Mouse (Mus musculus) intestine, embryonic 16.5 days (tissue): ENCODE data around the gene P2ry10. TPM values are rescaled to one million over a fixed set of nuclear protein-coding genes. Genes with fewer than 3 reads are reported as not detected.

ENCODE experiments used
- ATAC-seq: fragments of 200-750 bp; cut with Nextera tagmentation; 2 replicates; pipeline ENCODE4 v1.8.0; 2017; ENCODE audit warnings: moderate TSS enrichment, moderate library complexity
- H3K27ac ChIP-seq: fragments of 300-500 bp; sonication (generic); 2 replicates; pipeline ENCODE4 v1.5.1; 2014; ENCODE audit warnings: mild to moderate bottlenecking, low read length
- H3K27me3 ChIP-seq: fragments of 300-500 bp; sonication (generic); replicated peaks from 2 replicates; pipeline ENCODE4 v1.6.1; 2014; ENCODE audit warnings: low read length, control low read depth, mixed read lengths; ENCODE audit not compliant: control insufficient read depth, insufficient read depth
- H3K36me3 ChIP-seq: fragments of 300-500 bp; sonication (generic); 2 replicates; pipeline ENCODE4 v1.6.1; 2014; ENCODE audit warnings: low read length, control low read depth; ENCODE audit not compliant: control insufficient read depth, insufficient read depth
- H3K4me1 ChIP-seq: fragments of 300-500 bp; sonication (generic); 2 replicates; pipeline ENCODE4 v1.6.1; 2014; ENCODE audit warnings: low read length, control low read depth, mixed read lengths; ENCODE audit not compliant: control insufficient read depth, insufficient read depth
- H3K4me2 ChIP-seq: fragments of 300-500 bp; sonication (generic); 2 replicates; pipeline ENCODE4 v1.6.1; 2014; ENCODE audit warnings: low read depth, low read length, control low read depth
- H3K4me3 ChIP-seq: fragments of 300-500 bp; sonication (generic); 2 replicates; pipeline ENCODE4 v1.5.1; 2014; ENCODE audit warnings: mild to moderate bottlenecking, low read length
- H3K9ac ChIP-seq: fragments of 300-500 bp; sonication (generic); 2 replicates; pipeline ENCODE4 v1.6.1; 2014; ENCODE audit warnings: low read depth, low read length
- H3K9me3 ChIP-seq: fragments of 300-500 bp; sonication (generic); 2 replicates; pipeline ENCODE4 v1.6.1; 2016; ENCODE audit warnings: low read length, control low read depth; ENCODE audit not compliant: control insufficient read depth
- WGBS: fragments of 180-500 bp; shearing (Covaris S2); extraction: QIAGEN DNeasy Blood & Tissue Kit; methylation state at CpG from one replicate; pipeline ENCODE4 v1.1.7; 2014; 5-methylcytosine and 5-hydroxymethylcytosine counted together
- polyA plus RNA-seq: library from polyadenylated mRNA; unstranded; fragments of >200 nt; fragmentation: Nextera tagmentation; extraction: Ambion mirVana; gene quantifications from 2 replicates; pipeline ENCODE4 v1.2.1, GENCODE M21; 2015

The P2ry10 gene
- polyA plus RNA-seq, 1 experiment from 2014 or later = 0.16 TPM

DNA sequence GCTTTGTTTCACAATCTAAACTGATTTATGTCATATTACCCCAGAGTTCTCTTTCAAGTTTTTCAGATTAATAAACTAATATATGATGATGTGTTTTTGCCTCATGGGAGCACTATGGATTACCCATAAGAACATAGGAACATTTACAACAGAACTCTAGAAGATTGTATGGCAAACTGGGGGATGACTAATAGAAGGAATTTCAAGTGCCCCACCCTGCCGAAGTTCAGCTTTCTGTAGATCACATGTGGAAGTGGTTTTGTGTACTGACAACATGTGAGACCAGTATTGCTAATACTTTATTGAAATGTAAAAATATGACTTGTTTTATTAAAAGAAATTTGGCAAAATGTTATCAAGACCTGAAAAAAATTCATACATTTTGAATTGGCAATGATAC, 28.7 kb downstream of the P2ry10 start:
- Histone ChIP-seq H3K9me3 (no peaks in the 10 kb centered on the region), H3K4me3 (no peak overlapping the region), H3K4me1 (no peaks in the 10 kb centered on the region), H3K36me3 (no peaks in the 10 kb centered on the region), H3K9ac (no peak overlapping the region), H3K27ac (no peak overlapping the region), H3K4me2 (no peak overlapping the region), H3K27me3 (no peaks in the 10 kb centered on the region)
- WGBS = 86% methylated on average over 1 of the region's 1 CpGs
- no peak for ATAC-seq

DNA sequence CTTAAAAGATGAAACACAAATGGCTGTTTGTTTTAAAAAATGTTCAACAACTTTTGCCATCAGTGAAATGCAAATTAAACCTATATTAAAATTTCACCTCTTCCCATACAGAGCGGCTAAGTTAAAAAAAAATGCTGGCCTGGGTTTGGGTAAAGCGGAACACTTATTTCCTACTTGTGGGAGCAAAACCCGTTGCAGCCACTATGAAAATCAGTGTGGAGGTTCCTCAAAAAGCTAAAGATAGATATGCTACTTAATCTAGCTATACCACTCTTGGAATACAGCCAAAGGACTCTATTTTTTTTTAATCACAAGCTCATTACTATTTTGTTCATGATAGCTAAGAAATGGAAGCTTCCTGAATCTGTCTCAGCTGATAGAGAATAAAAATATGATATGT, 54.9 kb downstream of the P2ry10 start:
- Histone ChIP-seq H3K9ac (no peak overlapping the region), H3K36me3 (no peaks in the 10 kb centered on the region), H3K27ac (no peak overlapping the region), H3K9me3 (no peaks in the 10 kb centered on the region), H3K4me3 (no peak overlapping the region), H3K27me3 (no peaks in the 10 kb centered on the region), H3K4me1 (no peaks in the 10 kb centered on the region), H3K4me2 (no peak overlapping the region)
- 53% methylated on average over 3 of the region's 3 CpGs for WGBS
- no peak for ATAC-seq

DNA sequence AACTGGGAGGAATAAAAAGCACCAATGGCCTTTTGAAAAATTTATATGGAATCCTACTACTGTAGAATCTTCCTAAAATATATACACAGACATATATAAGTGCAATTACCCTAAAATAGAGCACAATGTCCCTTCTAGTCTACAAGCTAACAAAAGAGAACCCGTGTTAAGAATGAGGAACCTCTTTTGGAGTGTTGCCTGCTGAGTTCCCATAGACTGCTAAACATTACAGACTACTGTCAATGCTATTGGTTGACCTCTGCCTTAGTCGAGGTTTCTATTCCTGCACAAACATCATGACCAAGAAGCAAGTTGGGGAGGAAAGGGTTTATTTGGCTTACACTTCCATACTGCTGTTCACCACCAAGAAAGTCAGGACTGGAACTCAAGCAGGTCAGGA, 55.6 kb downstream of the P2ry10 start:
- H3K9ac ChIP-seq = no peak overlapping the region
- no peaks in the 10 kb centered on the region for H3K36me3 ChIP-seq
- H3K27ac ChIP-seq = no peak overlapping the region
- ATAC-seq = no peak
- H3K9me3 ChIP-seq = no peaks in the 10 kb centered on the region
- no peaks in the 10 kb centered on the region for H3K4me1 ChIP-seq
- H3K4me2 ChIP-seq = no peak overlapping the region
- WGBS = 57% methylated on average over 2 of the region's 2 CpGs
- no peaks in the 10 kb centered on the region for H3K27me3 ChIP-seq
- no peak overlapping the region for H3K4me3 ChIP-seq

DNA sequence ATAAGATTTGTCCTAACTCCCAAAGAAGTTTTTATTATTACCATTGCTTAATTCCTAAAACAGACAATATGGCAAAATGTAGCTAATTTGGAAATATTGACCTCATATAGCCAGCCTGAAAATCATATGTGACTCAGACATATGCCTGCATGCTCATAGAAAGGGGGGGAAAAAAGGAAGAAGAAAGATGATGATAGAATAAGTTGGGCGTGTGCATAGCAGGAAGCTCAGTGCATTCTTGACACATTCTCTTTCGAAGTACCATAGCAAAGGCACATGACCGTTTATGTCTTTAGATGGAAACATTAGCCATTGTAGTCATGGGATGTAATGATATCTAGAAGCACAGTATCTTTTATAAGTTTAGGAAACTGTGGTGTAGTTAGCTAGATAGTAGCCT, 60.4 kb downstream of the P2ry10 start, which contains the start of gene P2ry10b:
Gene P2ry10b (plus strand): TSS at position 247 of the 400 bp plus-strand sequence.
- ATAC-seq = no peak
- Histone ChIP-seq H3K4me3 (no peak within 1 kb of the TSS), H3K4me1 (no peaks in the 10 kb centered on the region), H3K9ac (no peak within 1 kb of the TSS), H3K9me3 (no peaks in the 10 kb centered on the region), H3K36me3 (no peaks in the 10 kb centered on the region), H3K27me3 (no peaks in the 10 kb centered on the region), H3K27ac (no peak within 1 kb of the TSS), H3K4me2 (no peak within 1 kb of the TSS)
- WGBS = 80% methylated on average over 3 of the region's 3 CpGs

DNA sequence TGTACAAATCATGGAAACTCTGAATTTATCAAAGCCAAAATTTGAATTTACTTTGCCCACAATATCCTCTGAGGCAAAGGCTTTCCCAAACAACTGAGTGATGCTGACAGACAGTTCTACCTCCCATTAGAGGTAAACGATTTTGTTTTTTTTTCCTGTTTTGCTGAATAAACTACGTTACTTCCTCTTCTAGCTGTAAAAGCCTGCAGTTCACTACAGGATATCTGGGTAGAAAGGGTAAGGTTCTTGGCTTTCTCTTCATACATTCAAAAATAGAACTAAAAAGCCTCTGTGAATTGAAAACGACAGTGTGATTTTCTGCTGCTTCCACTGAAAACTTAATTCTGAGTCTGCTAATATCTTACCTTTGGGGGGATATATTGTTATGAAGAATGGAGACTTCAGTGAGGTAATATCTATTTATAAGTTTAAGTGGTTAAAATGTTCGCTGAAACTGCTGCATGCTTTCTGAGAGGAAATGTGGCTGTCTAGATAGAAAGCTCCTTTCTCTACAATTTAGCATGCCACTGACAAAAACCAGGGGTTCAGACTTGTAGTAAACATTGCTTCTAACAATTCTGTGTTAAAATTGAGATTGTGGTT, 61.2 kb downstream of the P2ry10 start:
- Histone ChIP-seq H3K4me2 (no peak overlapping the region), H3K36me3 (no peaks in the 10 kb centered on the region), H3K27ac (no peak overlapping the region), H3K4me1 (no peaks in the 10 kb centered on the region), H3K9ac (no peak overlapping the region), H3K9me3 (no peaks in the 10 kb centered on the region), H3K27me3 (no peaks in the 10 kb centered on the region), H3K4me3 (no peak overlapping the region)
- 46% methylated on average over 4 of the region's 4 CpGs for WGBS
- ATAC-seq = no peak

DNA sequence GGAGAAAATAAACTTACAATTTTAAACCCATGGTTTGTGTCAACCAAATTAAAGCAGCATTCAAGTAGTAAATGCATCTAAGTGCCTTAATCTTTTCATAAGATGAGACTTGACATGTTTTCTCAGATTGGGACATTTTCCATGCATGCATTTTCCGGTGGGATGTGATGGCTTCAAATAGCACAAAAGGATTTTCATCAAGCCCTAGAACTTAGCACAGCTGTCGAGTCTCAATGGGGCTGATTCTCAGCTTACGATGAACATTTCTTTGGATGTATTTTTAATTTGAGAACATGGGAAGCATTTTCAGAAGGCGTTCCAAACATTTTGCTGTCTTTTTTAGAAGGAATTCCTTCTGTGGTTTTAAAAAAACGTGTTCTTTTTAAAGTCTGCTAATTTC, 61.7 kb downstream of the P2ry10 start:
- 44% methylated on average over 5 of the region's 5 CpGs for WGBS
- Histone ChIP-seq H3K27ac (no peak overlapping the region), H3K9ac (no peak overlapping the region), H3K4me3 (no peak overlapping the region), H3K36me3 (no peaks in the 10 kb centered on the region), H3K4me1 (no peaks in the 10 kb centered on the region), H3K27me3 (no peaks in the 10 kb centered on the region), H3K9me3 (no peaks in the 10 kb centered on the region), H3K4me2 (no peak overlapping the region)
- no peak for ATAC-seq

DNA sequence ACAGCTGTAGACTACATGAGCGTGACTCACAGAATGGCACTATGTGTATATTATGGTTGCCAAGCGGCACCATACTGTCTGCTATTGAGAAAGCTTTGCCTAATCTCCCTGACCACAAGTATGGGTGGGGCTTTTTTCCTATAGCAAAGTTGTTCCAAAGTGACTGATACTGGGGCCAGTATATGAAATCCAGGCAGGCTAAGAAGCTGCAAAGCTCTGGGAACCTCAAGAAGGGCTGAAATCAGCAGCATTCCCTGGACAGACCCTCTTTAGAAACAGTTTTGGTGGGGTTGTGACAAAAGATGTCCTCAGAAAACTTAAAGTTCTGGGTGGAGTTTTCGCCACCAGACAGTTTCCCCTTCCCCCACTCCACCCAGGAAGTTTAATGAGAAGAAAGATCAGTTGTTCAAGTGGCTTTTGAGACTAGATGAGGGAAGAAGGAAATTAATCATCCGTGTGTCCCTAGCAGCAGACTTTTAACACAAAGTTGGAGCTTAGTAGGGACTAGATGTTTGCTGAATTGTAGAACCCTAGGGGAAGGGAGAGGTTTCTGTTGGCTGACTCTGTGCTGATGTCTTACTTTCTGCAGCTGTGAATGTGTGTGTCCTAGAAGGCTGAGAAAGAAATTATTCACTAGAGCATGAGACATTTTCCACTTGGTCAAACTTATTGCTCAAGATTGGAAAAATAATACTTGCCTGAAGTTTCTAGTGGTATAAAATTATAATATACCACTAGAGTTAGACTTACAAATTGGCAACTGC, 62.6 kb downstream of the P2ry10 start:
- Histone ChIP-seq H3K4me3 (no peak overlapping the region), H3K9me3 (no peaks in the 10 kb centered on the region), H3K4me1 (no peaks in the 10 kb centered on the region), H3K4me2 (no peak overlapping the region; the same call in 1 of the 2 replicates), H3K27me3 (no peaks in the 10 kb centered on the region), H3K9ac (no peak overlapping the region), H3K27ac (peak overlapping the region; percentile 35; the same call in 1 of the 2 replicates), H3K36me3 (no peaks in the 10 kb centered on the region)
- WGBS = 51% methylated on average over 4 of the region's 4 CpGs
- peak; percentile 75 for ATAC-seq

Other genes starting within 250 kb of the P2ry10 start
- 12.2 and 12.8 TPM in 2 replicates for gene Rtl3, start 247.8 kb upstream of the P2ry10 start, polyA plus RNA-seq
- 7.7 and 8.1 TPM in 2 replicates for gene Lpar4, start 167.9 kb upstream of the P2ry10 start, polyA plus RNA-seq
- gene P2ry10b, start 60.4 kb downstream of the P2ry10 start, polyA plus RNA-seq = 0.51 and 0.62 TPM in 2 replicates
- gene Gpr174, start 167.4 kb downstream of the P2ry10 start, polyA plus RNA-seq = 0.04 and 0.11 TPM in 2 replicates